Mouse (Mus musculus) cerebellum, postnatal 25 days (tissue): ENCODE results near the gene Mrpl24.

ENCODE experiments used
- DNase-seq, 2 experiments: peaks; one replicate each; pipeline ENCODE4 v3.0.0; 2021; ENCODE audit warnings: mixed read lengths in 2 of 2

Mrpl24 gene

GRCm38 (mm10) chr3:87947811-87948199 lies 28.5 kb downstream of the Mrpl24 start:
- DNase-seq = no peak

DNA sequence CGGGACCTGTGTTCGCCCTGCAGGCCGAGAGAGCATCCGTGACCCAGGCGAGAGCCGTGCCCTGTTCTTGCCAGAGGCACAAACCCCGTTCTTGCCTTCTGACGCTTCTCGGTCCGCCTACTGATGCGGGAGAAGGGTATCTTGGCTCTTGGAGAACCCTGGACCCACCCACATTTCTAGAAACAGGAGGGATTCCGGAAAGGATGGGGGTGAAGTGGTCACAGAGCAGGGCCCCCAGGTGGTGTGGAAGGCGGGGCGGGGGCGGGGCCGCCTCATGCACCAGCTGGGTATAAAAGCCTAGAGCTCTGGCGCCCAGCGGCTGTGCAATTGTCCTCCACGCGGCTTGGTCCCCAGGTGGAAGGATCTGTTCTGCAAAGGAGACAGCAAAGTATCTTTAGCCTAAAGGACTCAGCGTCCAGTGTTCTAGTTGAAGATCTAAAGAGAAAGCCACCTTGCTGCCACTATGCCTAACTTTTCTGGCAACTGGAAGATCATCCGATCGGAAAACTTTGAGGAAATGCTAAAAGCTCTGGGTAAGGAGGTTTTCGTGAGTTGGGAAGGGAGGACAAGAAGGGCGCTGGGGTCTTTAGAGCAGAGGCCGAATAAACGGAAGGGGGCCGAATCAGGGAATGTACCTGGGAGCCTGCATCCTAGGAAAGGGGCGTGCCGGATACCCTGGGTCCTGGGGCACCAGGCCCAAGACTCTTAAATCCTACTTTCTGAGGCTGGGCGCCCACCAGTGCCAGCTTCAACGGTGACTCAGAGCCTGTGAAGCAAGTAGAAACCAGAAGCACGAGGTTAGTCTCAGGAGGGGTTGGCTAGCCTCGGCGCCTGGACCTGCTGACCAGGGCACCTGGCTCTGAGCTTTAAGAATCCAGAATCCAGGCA lies 29.3 kb downstream of the Mrpl24 start, which contains the start of gene Crabp2:
Crabp2 (plus strand) TSS at position 289 of the 888 bp plus-strand sequence.
- DNase-seq = no peak

DNA sequence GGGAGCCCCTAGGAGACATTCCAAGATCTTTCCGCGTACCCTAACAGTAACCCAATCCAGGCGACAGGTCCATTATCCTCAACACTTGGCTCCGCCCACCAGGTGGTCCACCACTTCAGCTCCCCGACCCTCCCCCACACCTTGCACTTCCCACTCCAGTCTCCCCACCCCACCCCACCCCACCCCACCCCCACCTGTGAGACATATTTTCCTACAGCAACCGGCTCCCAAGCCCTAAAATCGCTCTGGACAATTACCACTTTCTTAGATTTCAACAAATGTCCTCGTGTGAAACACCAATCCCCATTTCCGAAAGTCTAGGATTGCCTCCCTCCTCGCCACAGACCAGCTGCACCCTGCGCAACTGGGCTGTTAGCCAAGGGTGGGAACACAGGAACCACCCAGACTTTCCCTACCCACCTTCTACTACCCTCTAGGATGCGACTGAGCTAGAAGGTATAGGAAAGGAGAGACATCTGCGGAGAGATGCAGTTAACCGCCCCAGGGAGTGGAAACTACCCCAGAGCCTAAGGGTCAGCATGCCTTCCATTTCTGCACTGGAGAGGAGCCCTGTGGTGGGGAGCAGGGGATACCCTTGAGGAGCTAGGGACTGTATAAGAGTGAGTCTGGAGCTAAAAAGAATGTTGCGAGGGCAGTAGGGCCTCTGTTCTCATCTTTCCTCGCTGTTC lies 30.1 kb downstream of the Mrpl24 start:
- DNase-seq = no peak

- DNase-seq = no peak
Measured at GRCm38 (mm10) chr3:87949955-87950515, 30.7 kb downstream of the Mrpl24 start.

GRCm38 (mm10) chr3:87951946-87952345 lies 32.6 kb downstream of the Mrpl24 start:
- DNase-seq = no peak

GRCm38 (mm10) chr3:87952440-87952839 lies 33.1 kb downstream of the Mrpl24 start:
- DNase-seq = no peak

DNA sequence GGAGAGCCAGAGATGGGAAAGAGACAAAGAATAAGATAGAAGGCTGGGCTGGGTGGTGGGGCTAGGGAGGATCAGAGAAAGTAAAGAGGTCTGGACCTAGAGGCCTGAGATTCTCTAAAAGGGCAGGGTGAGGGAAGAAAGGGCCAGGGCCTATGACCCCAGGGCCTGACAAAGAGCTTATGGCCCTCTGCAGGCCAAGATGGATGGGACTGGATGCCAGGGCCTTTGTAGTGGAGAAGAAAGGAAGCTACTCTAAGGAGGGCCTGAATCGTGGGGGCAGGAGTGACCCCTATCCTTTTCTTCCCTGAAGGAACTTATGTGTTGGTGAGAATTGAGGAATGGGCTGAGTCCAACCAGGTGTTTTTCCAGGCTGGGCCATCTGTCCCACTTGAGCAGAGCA lies 38.8 kb downstream of the Mrpl24 start:
- no peak for DNase-seq

DNA sequence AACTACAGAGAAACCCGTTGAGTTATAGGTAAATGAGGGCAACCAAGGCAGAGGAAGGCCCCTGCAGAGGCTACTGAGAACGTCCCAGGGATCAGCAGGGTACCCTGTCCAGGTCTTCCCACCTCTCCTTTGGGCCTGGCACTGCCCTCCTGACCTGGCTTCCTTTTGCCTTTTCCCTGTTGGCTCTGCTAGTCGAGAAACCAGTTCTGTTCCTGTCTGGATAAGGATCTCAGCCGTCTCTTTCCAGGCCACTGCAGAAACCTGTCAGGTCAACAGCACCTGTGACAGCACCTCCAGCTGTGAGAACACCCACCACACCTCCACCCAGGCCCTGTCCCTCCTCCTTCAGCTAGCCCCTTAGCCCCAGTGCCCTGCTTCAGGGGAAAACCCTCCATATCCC lies 39.2 kb downstream of the Mrpl24 start:
- DNase-seq = no peak

GRCm38 (mm10) chr3:87958967-87959366 lies 39.7 kb downstream of the Mrpl24 start:
- no peak for DNase-seq

DNA sequence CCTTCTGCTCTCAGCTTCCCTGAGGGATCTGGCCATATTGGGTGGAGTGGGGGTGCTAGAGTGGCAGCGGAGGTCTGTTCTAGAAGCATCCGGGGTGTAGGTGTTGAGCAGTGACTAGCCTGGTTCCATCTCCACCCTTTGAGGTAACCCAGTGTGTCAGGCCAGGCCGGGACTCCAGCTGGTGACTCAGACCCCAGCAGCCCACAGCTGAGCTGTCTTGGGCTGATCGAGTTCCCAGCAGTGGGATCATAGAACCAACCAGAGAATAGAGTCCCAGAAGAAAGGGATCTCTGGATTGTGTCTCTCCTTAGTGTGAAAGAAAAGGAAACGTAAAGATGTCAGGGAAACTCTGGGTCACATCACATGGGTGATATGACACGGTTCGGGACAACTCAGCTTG lies 40.1 kb downstream of the Mrpl24 start:
- no peak for DNase-seq

DNA sequence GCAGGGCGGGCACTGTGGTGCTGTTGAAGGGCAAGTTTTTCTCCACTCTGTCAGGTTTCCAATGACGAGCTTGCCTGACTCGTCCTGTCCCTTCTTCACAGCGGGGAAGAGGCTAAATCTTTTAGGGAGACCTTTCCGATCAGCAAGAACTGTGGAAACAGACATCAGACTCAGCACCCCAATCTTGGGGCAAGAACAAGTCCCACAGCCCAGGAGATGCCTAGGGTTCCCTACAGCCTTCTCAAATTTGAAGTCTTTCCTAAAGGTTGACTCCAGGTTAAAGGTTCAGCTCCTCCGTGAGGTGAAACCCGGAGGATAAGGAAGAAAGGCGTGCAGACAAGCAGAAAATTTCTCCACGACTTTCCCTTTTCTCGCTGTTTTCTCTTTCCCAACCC lies 40.9 kb downstream of the Mrpl24 start:
- no peak for DNase-seq

DNA sequence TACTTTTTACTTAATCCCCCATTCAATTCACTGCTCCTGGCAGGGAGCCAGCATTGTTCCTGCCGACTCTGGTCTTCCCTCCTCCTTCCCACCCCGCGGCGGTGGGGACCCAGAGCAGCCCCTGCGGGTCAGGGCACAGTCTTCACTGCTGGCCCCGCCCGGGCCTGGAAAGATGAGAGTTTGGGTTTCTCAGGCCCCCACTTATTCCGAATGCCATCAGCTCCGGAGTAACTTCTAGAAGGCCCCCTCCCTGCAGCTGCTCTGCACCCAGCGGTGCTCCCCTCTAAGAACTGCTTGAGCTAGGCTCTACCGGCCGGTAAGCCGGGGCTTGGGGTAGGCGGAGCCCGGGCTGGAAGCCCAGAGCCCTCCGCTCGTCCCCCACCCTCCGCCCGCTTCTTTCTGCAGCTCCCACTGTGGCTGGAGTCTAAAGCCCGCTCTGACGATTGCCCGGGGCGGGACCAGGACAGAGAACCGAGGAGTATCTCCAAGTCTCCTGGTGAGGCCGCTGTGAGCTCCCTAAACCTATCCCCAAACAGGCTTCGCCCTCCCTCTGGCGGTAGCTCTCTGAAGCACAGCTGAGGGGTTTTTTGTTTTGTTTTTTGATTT lies 41.4 kb downstream of the Mrpl24 start:
- DNase-seq = peak; percentile 74 to 81

DNA sequence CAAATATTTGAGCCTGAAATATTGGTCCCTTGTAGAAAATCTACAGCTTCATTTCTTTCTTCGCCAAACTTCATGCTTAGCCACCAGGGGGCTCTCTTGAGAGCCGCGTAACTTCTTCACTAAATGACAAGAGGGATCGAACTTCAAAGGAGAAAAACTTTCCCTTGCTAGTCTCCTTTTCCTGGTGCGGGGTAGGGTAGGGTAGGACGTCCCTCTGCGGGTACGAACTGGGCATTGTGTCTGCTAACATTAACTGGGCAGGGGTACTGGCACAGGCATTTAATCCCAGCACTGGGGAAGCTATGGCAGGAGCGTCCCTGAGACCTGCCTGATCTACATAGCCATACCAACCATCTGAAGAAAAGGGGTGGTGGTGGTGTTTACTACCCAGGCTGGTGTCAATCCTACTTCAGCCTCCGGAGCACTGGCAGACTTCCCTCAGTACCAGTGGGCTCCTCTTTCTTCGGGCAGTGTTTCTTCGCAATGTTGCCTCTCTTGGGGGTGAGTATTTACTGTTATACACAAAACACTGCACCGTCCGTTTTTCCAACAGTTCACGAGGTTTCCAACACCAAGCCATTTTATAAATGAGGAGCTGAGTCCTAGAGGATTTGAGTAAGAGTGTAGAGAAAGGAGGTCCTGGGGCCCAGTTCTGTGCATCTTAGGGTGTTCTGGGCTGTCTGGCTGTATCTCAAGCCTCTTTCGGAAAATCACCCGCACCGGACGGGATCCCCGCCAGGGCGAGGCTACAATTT lies 51.1 kb downstream of the Mrpl24 start:
- DNase-seq = peak; percentile 45 to 66

GRCm38 (mm10) chr3:87970939-87971488 lies 51.7 kb downstream of the Mrpl24 start, which contains the start of gene Nes:
Gene Nes (plus strand): TSS chr3:87971078.
- no peak for DNase-seq

DNA sequence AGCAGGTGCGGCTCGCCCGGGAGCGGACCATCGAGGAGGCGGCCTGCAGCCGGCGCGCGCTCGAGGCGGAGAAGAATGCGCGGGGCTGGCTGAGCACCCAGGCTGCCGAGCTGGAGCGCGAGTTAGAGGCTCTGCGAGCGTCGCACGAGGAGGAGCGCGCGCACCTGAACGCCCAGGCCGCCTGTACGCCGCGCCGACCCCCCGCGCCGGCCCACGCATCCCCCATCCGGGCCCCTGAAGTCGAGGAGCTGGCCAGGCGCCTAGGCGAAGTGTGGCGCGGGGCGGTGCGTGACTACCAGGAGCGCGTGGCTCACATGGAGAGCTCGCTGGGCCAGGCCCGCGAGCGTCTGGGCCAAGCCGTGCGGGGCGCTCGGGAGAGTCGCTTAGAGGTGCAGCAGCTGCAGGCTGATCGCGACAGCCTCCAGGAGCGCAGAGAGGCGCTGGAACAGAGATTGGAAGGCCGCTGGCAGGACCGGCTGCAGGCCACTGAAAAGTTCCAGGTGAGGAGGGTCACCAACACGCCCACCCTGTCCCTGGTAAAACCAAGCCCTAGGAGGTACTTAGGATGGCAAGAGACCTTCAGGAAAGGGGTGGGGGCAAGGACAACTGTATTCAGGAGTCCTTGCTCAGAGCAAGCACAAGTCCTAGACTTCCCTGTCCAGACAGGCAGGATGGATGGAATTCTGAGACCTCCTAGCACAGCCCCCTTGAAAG lies 52.3 kb downstream of the Mrpl24 start:
- DNase-seq = no peak

GRCm38 (mm10) chr3:87972203-87972664 lies 52.9 kb downstream of the Mrpl24 start:
- no peak for DNase-seq

DNA sequence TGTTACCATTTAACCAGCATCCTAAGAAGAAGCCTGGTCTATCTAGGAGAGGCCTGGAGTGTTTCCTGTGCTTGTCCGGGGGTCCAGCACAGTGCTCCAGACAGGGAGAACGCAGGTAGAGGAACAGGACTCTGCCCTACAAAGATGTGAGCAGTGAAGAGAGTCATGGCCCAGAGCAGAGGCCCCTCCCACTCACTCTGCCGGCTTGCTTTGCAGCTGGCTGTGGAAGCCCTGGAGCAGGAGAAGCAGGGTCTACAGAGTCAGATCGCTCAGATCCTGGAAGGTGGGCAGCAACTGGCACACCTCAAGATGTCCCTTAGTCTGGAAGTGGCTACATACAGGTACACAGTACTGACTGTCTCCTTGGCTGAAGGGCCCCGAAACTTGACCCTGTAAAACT lies 53.5 kb downstream of the Mrpl24 start:
- no peak for DNase-seq
